Mouse (Mus musculus): ENCODE measurements at regions not wholly inside any gene's neighbourhood (a gene's known extent, or its start where the extent isn't known, plus 50 kb on each side); places are given as distances from the start of the nearest gene placed in this dataset.

DNA sequence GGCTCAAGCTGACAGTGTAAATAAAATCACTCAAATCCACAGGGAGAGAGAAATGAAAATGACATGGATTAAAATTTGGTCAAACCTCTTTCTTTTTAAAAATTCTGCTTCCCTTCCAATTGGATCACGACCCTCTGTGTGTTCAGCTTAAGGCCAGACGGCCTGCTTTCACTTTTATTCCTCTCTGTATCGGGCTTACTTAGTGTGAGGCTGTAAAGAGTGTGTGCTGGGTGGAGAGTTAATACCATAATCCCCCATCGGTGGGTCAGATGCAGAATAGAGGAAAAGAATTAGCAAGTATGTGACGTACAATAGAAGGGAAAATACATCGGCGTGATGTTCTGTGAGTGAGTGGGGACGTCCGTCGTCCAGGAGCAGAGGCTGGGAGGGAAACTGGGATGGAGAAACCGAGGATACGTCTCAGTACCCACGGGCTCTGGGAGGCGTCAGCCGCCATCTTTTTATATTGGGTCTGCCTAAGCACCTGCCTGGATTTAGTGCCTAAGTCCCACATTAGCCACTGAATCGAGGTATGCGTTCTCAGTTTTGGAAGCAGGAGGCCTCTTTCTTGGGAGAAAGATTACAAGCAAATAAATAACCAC, 100.4 kb upstream of the Prox1 start:
- Histone ChIP-seq H3K27me3 (ENCODE audit: poor library complexity, severe bottlenecking) (peaks cover 5% of the 10 kb centered on the region), H3K36me3 (replicated peaks) (no peaks in the 10 kb centered on the region), H3K9me3 (no peaks in the 10 kb centered on the region), H3K4me3 (no peak overlapping the region), H3K4me1 (peaks cover 5% of the 10 kb centered on the region; the same call in 1 of the 2 replicates), H3K27ac (no peak overlapping the region)
- no peak for DNase-seq (ENCODE audit: extremely low spot score, low spot score)
- WGBS = 63% methylated on average over 17 of the region's 17 CpGs

DNA sequence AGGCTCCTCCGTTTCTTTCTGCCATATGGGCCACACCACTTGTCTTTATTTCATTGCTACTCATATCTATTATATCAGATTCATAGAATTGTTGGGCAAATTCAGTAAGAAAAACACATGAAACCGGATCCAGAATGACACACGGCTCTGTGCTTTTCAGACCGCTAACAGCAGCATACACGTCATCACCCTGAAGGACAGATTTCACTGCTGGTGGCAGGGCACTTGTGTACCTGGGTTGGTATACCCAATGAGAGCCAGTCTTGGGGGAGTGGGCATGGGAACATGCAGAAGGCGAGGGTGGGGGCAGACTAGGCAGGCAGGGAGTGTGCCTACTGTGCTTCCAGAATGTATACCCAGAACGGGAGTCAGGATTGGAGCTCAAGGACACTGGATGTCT, 98.7 kb upstream of the Prox1 start:
- Histone ChIP-seq H3K9me3 (no peaks in the 10 kb centered on the region), H3K4me1 (peaks cover 12% of the 10 kb centered on the region), H3K27ac (no peak overlapping the region), H3K27me3 (ENCODE audit: poor library complexity, severe bottlenecking) (peaks cover 17% of the 10 kb centered on the region), H3K4me3 (no peak overlapping the region), H3K36me3 (replicated peaks) (no peaks in the 10 kb centered on the region)
- WGBS = 90% methylated on average over 7 of the region's 7 CpGs
- no peak for DNase-seq (ENCODE audit: extremely low spot score, low spot score)

DNA sequence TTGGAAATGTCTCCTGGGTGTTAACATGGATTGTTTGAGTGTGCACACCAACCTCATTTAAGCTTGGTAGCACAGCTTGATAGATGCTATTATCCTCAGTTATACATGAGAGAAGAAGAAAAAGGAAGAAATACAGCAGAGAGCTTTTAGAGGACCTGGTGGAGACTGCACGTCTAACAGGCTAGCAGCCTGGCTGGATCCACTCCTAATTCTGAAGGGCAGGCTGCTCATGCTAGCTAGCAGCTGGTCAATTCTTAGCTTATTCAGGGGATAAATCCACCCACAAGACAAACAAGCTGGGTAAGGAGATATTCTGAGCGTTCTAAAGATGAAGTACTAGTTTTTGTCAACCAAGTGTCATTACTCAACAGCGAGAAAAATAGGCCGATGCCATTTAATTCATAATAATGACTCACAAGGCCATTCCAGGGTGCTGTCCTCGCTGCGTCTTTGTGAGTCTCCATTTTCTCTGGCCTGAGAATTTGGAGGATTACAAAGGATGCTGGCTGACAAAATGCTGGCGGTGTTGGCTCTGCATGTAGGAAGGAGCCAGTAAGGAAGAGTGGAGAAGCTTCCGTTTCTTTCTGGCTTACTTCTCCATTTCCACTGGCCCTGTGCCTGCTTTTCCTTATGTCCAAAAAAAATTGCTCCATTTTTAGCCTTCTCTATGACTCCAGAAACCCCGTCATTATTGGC, 94.7 kb upstream of the Prox1 start:
- H3K4me1 ChIP-seq = peaks cover 20% of the 10 kb centered on the region
- peaks cover 22% of the 10 kb centered on the region for H3K27me3 ChIP-seq (ENCODE audit: poor library complexity, severe bottlenecking)
- 88% methylated on average over 9 of the region's 9 CpGs for WGBS
- no peak overlapping the region for H3K4me3 ChIP-seq
- H3K36me3 ChIP-seq (replicated peaks) = no peaks in the 10 kb centered on the region
- no peaks in the 10 kb centered on the region for H3K9me3 ChIP-seq
- no peak for DNase-seq (ENCODE audit: extremely low spot score, low spot score)
- H3K27ac ChIP-seq = no peak overlapping the region

DNA sequence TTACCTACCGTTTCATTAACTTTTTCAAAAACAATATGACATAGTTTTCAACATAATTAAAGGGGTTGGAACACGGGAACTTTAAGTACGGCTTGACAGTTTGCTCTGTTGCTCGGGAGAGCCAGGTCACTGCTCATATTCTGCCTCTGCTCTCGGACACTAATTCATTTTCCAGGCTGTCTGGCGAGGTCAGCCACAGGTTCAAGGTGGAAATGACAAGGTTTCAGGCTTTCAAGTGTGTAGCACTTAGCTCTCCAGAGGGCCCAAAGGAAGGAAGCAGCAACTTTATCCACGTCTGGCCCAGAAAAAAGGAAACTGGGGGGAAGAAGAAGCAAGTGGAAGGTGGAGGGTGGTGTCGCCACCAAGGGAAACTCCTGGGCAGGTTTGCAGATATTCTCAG, 94.0 kb upstream of the Prox1 start:
- H3K27me3 ChIP-seq (ENCODE audit: poor library complexity, severe bottlenecking) = peaks cover 19% of the 10 kb centered on the region
- WGBS = 74% methylated on average over 8 of the region's 8 CpGs
- no peak overlapping the region for H3K27ac ChIP-seq
- DNase-seq (ENCODE audit: extremely low spot score, low spot score) = no peak
- H3K4me1 ChIP-seq = peaks cover 19% of the 10 kb centered on the region
- H3K36me3 ChIP-seq (replicated peaks) = no peaks in the 10 kb centered on the region
- no peaks in the 10 kb centered on the region for H3K9me3 ChIP-seq
- H3K4me3 ChIP-seq = no peak overlapping the region

DNA sequence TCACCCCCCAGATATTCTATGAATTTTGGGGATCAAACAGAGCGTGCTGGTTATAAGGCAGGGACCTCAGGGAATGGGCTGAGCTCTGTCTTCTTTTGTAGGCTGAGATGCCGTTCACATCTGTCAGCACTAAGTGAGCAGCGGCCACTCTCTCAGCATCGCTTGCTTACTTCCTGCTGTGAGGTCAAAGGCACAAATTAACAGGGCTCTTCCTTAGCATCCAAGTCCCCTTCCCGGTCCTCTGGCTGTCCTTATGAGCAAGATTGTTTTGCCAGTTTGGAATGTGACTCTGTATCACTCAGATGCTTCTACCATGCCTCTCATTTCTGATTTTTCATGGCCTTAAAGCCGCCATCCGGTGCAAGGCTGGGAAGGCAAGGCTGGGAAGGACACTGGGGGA, 93.1 kb upstream of the Prox1 start:
- 47% methylated on average over 7 of the region's 7 CpGs for WGBS
- no peaks in the 10 kb centered on the region for H3K9me3 ChIP-seq
- H3K27me3 ChIP-seq (ENCODE audit: poor library complexity, severe bottlenecking) = peaks cover 19% of the 10 kb centered on the region
- H3K4me1 ChIP-seq = peaks cover 19% of the 10 kb centered on the region
- no peak for DNase-seq (ENCODE audit: extremely low spot score, low spot score)
- no peaks in the 10 kb centered on the region for H3K36me3 ChIP-seq (replicated peaks)
- no peak overlapping the region for H3K27ac ChIP-seq
- H3K4me3 ChIP-seq = no peak overlapping the region

DNA sequence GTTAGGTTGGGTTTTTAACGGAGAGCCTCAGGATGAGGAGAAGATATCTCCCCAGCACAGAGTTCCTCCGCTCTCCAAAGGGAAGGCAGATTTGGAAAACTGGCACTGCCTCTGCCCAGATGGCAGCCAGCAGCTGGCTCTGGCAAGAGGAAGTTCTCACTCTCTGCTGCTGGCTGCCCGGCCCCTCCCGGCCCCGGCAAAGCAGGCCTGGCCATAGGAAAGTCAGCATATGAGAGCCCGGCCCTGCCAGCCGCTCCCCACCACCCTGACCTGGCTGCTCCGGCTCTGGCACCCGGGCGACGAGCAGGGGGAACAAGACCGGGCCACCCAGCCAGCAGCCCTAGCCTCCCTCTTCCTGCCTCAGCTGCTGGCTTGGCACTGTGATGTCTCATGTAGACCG, 89.1 kb upstream of the Prox1 start:
- no peak for DNase-seq (ENCODE audit: extremely low spot score, low spot score)
- peaks cover 15% of the 10 kb centered on the region for H3K4me1 ChIP-seq
- H3K9me3 ChIP-seq = no peaks in the 10 kb centered on the region
- WGBS = 92% methylated on average over 13 of the region's 13 CpGs
- no peak overlapping the region for H3K4me3 ChIP-seq
- no peaks in the 10 kb centered on the region for H3K36me3 ChIP-seq (replicated peaks)
- peaks cover 8% of the 10 kb centered on the region for H3K27me3 ChIP-seq (ENCODE audit: poor library complexity, severe bottlenecking)
- H3K27ac ChIP-seq = peak overlapping the region; percentile 51; the same call in 1 of the 2 replicates

DNA sequence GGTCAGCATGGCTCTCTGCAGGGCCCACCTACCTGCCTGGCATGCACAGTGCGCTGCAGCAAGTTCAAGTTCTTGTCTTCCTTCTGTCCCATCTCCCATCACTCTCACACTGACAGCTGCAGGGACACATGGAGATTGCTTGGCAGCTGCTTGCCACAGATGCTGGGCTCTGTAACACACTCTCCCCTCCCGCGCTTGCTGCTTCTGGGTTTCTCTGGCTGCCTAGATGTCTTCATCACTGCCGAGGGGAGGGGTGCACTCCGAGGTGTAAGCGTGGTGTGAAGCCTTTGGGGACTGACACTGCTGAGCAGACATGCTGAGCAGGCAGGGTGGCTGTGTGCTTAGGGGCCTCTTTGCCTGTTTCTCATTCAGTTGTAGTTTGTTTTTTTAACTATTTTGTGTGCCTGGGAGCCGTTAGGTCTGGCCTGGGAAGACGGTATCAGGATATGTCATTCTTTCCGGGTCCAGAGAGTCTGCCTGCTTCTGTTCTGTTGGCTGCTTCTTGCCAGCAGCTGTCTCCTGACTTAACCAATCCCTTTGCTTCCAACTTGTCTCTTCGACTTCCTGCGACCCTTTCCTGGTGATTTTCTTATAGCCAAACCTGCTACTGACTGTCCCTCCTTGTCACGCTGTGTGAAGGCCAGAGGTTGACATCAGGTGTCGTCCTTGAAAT, 80.2 kb upstream of the Prox1 start:
- WGBS = 74% methylated on average over 13 of the region's 13 CpGs
- no peak overlapping the region for H3K4me3 ChIP-seq
- DNase-seq (ENCODE audit: extremely low spot score, low spot score) = no peak
- peaks cover 17% of the 10 kb centered on the region for H3K9me3 ChIP-seq
- H3K27ac ChIP-seq = no peak overlapping the region
- H3K4me1 ChIP-seq = peaks cover 6% of the 10 kb centered on the region
- no peaks in the 10 kb centered on the region for H3K27me3 ChIP-seq (ENCODE audit: poor library complexity, severe bottlenecking)
- no peaks in the 10 kb centered on the region for H3K36me3 ChIP-seq (replicated peaks)

DNA sequence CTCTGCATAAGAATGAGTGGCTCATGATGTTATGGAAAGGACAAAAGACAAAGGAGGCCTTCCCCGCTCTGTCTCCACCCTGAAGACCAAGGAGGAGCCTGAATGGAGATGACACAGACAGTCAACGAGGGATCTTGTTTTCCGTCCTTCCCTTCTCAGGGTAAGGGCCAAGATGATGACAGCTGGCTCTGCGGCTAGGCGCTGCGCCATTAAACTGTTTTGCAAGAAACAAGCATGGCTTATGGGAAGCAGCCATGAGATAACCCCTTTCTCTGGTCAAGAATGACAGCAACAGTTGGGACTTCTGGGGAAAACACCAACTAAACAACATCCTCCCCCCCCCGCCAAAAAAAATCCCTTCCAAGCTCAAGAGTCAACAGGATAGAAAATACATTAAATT, 72.0 kb upstream of the Prox1 start:
- no peak for DNase-seq (ENCODE audit: extremely low spot score, low spot score)
- Histone ChIP-seq H3K27ac (no peak overlapping the region), H3K4me3 (no peak overlapping the region), H3K36me3 (replicated peaks) (no peaks in the 10 kb centered on the region), H3K27me3 (ENCODE audit: poor library complexity, severe bottlenecking) (no peaks in the 10 kb centered on the region), H3K9me3 (no peaks in the 10 kb centered on the region), H3K4me1 (no peaks in the 10 kb centered on the region)
- WGBS = 91% methylated on average over 7 of the region's 7 CpGs

DNA sequence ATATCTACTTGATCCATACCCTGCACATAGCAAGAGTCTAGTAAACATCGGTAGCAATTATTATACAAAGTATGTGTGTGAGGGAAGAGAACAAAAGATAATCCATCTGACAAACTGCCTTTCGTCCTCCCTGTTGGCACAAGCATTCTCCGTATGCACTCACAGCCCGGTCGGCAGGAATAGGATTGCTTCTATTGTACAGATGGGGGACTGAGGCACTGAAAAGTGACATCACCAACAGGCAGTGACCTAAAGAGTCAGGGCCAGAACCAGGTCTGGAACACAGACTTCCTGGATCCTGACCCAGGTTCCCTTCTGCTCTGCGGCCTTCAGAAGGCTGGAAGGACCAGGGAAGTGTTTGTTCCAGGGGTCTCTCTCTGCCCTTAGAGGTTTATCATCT, 69.3 kb upstream of the Prox1 start:
- H3K27ac ChIP-seq = no peak overlapping the region
- H3K9me3 ChIP-seq = no peaks in the 10 kb centered on the region
- no peak for DNase-seq (ENCODE audit: extremely low spot score, low spot score)
- H3K27me3 ChIP-seq (ENCODE audit: poor library complexity, severe bottlenecking) = no peaks in the 10 kb centered on the region
- WGBS = 83% methylated on average over 6 of the region's 6 CpGs
- no peak overlapping the region for H3K4me3 ChIP-seq
- H3K36me3 ChIP-seq (replicated peaks) = no peaks in the 10 kb centered on the region
- H3K4me1 ChIP-seq = no peaks in the 10 kb centered on the region

DNA sequence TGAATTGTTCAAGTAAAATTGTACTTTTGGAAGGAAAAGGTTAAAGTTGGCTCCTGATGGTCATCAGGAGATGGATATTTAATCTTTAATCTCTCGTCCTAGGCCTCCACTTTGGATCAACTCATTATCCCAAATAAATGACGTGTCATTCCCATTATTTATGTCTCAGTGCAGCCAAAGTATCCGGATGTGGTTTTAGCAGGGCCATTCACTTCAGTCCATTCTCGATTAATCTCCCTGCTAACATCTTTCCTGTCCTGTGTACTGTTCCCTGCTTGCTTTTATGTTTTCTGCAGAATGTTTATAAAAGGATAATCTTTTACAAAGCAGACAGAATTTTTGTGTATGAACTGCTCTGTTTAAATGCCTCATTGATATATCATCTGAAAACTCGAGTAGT, 60.4 kb upstream of the Prox1 start:
- Histone ChIP-seq H3K4me3 (no peak overlapping the region), H3K9me3 (peaks cover 4% of the 10 kb centered on the region; the same call in 1 of the 2 replicates), H3K27me3 (ENCODE audit: poor library complexity, severe bottlenecking) (no peaks in the 10 kb centered on the region), H3K36me3 (replicated peaks) (no peaks in the 10 kb centered on the region), H3K27ac (no peak overlapping the region), H3K4me1 (peaks cover 21% of the 10 kb centered on the region)
- DNase-seq (ENCODE audit: extremely low spot score, low spot score) = no peak
- 52% methylated on average over 5 of the region's 5 CpGs for WGBS

DNA sequence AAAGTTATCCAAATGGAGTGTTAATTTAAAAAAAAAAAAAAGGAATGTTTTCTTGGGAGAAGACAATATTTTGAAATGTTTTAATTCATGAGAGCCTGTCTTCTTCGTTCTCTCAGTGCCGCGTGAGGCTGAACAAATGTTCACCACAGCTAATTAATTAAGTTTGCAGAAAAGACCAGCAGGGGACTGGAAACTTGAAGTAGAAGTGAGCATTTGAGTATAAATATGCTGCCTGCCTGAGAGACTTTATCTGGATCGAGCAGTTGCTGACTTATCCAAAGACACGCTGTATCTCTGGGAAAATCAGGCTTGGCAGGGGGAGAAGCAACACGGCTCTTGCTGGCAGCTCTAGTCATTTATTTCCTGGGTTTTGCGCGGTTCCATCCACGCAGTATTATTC, 49.9 kb upstream of the Prox1 start:
- Histone ChIP-seq H3K36me3 (replicated peaks) (no peaks in the 10 kb centered on the region), H3K27ac (no peak overlapping the region), H3K4me1 (peaks cover 9% of the 10 kb centered on the region), H3K27me3 (ENCODE audit: poor library complexity, severe bottlenecking) (peaks cover 18% of the 10 kb centered on the region; the same call in 1 of the 2 replicates), H3K4me3 (no peak overlapping the region), H3K9me3 (peaks cover 9% of the 10 kb centered on the region; the same call in 1 of the 2 replicates)
- DNase-seq (ENCODE audit: extremely low spot score, low spot score) = no peak
- 66% methylated on average over 9 of the region's 9 CpGs for WGBS

All from forebrain, embryonic 10.5 days (tissue).